Mouse (Mus musculus): Measurements from ENCODE around the gene Plcb4. TPM values are rescaled to one million over a fixed set of nuclear protein-coding genes. Genes with fewer than 3 reads are reported as not detected.

Plcb4 gene
- 10 to 100 TPM; 45.4 to 54.8 TPM for total RNA-seq (2021)
- long read RNA-seq, experiment 1, partial matches to known transcripts, result 6 of 15 reads
- long read RNA-seq, experiment 1, other reads (novel, unspliced or antisense), result 9 of 15 reads
- long read RNA-seq, experiment 2, partial matches to known transcripts, result 3 of 14 reads
- long read RNA-seq, experiment 2, other reads (novel, unspliced or antisense), result 11 of 14 reads

DNA sequence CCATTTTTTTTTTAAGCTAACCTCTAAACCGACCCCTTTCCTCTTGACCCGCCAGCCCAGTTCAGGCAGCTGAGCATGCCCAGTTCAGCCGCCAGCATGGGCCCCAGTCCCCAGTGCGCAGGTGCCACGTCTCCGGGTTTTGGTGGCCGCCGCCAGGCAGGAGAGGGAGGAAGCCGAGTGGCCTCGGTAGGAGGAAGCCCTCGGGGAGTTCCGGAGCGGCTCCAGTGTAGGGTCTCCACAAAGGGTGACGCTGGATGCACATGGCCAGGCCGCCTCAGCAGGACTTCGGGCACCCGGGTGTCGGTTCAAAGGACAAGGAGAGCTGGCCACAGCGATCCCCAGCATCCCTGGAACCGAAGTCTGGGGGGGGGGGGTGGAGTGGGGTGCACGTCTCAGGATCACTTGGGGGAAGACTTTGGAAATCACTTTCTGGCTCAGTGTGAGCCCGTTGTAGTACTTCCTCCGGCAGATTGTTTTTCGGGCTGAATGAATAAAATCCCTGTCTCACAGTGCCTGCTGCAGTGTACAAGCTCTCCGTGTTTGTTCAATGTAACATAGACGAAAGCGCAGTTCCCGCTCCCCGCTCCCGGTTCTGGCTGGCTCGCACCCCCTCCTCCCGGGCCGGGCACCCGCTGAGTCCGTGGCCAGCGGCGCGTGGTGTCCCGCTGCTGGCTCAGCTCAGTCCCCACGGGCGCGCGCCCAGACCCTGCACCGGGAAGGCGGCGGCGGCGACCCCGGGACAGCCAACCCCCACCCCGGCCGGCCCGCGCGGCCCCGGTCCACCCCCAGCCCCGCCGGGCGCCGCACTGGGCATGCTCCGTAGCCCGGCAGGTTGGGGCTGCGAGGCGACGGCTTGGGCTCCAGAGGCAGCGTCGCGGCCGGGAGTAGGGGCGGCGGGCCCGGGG is at the start of gene Plcb4:
TSS of gene Plcb4 (plus strand) at position 526 of the 905 bp plus-strand sequence.
- intact Hi-C loops (cut with DNase I), result loop anchor here (2.0 kb wide), 1 partner anchor 220 kb away; no protein-coding TSS in a partner anchor
- DNase-seq (ENCODE audit: low spot score in 2 of 2), result peak; percentile 75 to 76

DNA sequence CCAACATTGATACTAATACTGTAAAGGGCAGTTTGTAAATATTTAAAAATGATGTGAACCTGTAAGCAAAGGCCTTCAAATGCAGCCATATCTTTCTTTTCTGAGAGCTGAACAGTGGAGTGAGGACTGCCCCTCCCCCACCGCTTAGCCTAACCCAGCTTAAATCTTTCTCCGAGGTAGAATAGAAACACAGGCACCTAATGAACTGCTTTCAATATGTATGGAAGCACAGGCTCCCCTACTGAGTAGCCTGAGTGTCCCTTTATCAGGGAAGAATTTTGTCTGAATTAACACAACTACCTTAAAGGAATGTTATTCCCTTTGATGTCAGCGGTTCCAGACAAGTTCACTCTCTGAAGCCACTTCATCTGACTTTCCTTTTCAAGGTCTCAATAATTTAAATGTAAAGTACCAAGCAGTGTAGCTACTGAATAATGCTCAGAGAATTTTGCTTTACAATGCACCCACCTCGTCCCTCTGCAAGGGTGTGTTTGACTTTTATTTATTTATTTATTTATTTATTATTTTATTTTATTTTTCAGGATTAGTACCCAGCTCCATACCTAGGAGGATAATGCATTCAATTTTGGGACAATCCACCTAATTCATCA is 44.1 kb upstream of the Plcb4 start:
- intact Hi-C loops (cut with DNase I), result no loop called here

GRCm38 (mm10) chr2:135616090-135616489 is 42.7 kb upstream of the Plcb4 start:
- intact Hi-C loops (cut with DNase I), result no loop called here
- DNase-seq (ENCODE audit: low spot score in 2 of 2), result no peak

More for the DNA sequence above, 44.1 kb upstream of the Plcb4 start:
- DNase-seq (ENCODE audit: low spot score in 2 of 2), result no peak

DNA sequence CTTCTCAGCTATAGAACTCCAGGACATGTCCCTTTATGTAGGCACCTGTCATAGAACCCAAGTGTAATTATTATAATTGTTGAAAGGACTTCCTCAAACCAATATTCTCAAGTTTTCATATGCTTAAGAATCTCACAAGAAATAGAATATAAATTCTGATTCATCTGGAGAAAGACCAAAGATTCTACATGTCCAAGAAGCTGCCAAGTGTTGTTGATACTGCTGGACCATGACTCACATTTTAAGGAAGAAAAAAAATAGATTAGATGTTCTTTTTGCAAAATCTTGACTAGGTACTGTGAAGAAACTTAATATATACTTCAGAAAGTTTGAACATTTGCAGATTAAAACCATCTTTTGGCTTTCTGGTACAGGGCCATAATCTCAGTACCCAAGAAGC is 40.3 kb upstream of the Plcb4 start:
- intact Hi-C loops (cut with DNase I), result no loop called here
- no peak for DNase-seq (ENCODE audit: low spot score in 2 of 2)

DNA sequence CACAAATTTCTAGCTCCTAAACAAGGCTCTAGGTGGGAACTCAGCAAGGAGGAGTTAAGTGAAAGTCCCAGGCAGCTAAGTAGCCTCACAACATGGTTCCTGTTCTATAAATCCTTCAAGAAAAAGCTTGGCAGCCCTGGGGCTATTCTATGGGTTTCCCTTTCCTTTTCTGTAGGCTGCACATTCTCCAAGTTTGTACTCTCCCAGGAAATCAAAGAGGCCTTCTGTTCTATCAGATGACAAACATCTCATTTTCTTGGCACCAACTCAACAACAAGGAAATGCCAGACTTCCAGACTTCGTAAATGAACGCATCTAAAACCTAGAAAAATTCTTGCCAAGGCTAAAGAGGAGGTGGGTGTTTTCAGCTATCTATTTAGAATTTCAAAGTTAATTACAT is 38.9 kb upstream of the Plcb4 start:
- intact Hi-C loops (cut with DNase I), result no loop called here
- DNase-seq (ENCODE audit: low spot score in 2 of 2), result peak; percentile 5 to 42

DNA sequence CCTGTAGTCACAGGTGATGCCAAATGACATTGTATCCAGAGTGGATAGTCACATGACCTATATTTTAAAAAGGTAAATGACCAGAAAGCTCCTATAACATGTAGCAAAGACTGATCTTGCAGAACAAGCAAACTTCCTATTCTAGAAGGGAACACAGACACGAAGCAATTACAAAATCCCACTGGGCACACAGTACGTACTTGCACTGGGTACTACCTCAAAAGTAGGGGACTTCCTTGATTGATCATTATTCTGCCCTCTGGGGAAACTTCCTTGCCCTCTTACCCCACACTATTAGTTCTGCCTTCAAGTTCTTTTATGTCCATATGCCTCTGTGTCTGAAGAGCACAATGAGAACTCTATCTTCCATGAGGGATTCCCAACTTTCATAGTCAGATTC is 31.0 kb upstream of the Plcb4 start:
- intact Hi-C loops (cut with DNase I), result no loop called here

GRCm38 (mm10) chr2:135637227-135637626 is 21.6 kb upstream of the Plcb4 start:
- intact Hi-C loops (cut with DNase I), result no loop called here
- DNase-seq (ENCODE audit: low spot score in 2 of 2), result no peak

More for the DNA sequence above, 31.0 kb upstream of the Plcb4 start:
- no peak for DNase-seq (ENCODE audit: low spot score in 2 of 2)

DNA sequence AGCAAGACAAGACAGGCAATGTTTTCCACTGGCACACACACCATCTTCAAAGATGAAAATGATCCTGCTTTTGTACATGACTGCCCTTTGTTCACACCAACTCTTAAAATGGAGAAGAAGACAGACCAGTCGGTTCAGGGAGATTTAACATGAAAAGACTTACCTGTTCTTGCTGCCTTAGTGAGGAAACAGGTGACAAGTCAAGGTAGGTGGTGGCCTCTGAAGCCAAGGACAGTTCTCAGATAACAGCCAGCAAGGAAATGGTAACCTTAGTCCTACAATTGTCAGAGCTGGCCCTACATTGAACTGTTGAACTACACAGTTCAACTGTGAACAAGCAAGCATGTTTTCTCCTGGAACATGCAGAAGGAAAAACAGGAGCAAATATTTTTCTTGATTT is 17.8 kb upstream of the Plcb4 start:
- DNase-seq (ENCODE audit: low spot score in 2 of 2), result no peak
- intact Hi-C loops (cut with DNase I), result no loop called here

DNA sequence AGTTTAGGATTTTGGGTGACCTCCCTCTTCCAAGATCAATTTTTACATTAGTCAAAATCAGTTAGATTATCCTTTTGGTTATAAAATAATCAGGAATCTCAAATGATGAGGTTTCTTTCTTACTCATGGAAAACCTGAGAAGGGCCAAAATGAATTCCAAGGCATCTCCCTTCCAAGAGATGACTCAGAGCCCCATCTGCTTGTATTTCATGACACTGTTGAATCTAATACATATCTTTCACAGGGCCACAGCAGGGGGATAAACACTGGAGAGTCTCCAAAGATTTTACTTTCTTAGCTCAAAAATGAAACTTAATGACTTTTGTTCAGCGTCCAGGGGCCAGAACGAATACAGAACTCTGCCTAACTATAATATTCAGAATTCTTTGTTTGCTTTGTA is 17.2 kb upstream of the Plcb4 start:
- intact Hi-C loops (cut with DNase I), result no loop called here
- DNase-seq (ENCODE audit: low spot score in 2 of 2), result no peak

DNA sequence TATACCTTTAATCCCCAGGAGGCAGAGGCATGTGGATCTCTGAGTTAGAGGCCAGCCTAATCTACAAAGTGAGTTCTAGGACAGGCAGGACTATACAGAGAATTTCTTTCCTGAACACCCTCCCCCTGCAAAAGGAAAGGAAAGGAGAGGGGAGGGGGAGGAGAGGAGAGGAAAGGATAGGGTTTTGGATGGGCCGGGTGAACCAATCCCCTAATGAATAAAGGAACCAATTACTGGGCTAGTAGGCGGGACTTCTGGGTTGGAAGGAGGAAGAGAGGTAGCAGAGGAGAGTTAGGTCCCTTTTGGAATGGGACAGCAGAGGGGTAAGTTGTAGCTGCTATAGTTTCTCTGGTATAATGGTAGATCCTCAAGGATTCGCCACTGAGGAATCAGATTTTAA is 12.6 kb upstream of the Plcb4 start:
- intact Hi-C loops (cut with DNase I), result no loop called here

GRCm38 (mm10) chr2:135646654-135647053 is 12.2 kb upstream of the Plcb4 start:
- intact Hi-C loops (cut with DNase I), result no loop called here
- no peak for DNase-seq (ENCODE audit: low spot score in 2 of 2)

More for the DNA sequence above, 12.6 kb upstream of the Plcb4 start:
- no peak for DNase-seq (ENCODE audit: low spot score in 2 of 2)

- intact Hi-C loops (cut with DNase I), result no loop called here
- no peak for DNase-seq (ENCODE audit: low spot score in 2 of 2)
Measured at GRCm38 (mm10) chr2:135647985-135648384, 10.8 kb upstream of the Plcb4 start.

GRCm38 (mm10) chr2:135650885-135651284 is 7.9 kb upstream of the Plcb4 start:
- intact Hi-C loops (cut with DNase I), result no loop called here
- no peak for DNase-seq (ENCODE audit: low spot score in 2 of 2)

- intact Hi-C loops (cut with DNase I), result no loop called here
- DNase-seq (ENCODE audit: low spot score in 2 of 2), result no peak
Measured at GRCm38 (mm10) chr2:135652040-135652439, 6.8 kb upstream of the Plcb4 start.

- intact Hi-C loops (cut with DNase I), result no loop called here
- DNase-seq (ENCODE audit: low spot score in 2 of 2), result no peak
Measured at GRCm38 (mm10) chr2:135652451-135652850, 6.4 kb upstream of the Plcb4 start.

GRCm38 (mm10) chr2:135655948-135656347 is 2.9 kb upstream of the Plcb4 start:
- DNase-seq (ENCODE audit: low spot score in 2 of 2), result no peak
- intact Hi-C loops (cut with DNase I), result no loop called here

DNA sequence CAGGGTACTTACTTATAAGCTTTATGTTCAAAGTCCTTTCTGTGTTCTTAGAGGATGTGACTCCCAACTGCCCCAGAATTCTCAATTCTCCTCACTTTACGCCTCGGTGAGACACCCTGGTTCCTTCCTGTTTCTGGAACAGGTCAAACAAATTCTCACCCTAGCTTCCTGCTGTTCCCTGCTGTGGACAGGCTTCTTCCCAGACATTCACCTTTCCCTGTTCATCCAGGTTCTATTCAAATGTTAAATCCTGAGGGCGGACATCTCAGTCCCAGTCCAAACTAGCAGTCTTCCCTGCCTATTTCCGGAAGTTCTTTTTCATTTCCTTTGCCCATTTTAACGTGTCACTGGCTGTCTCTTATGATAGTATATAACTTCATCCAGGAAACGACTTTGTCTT is 2.2 kb upstream of the Plcb4 start:
- DNase-seq (ENCODE audit: low spot score in 2 of 2), result no peak
- intact Hi-C loops (cut with DNase I), result no loop called here

DNA sequence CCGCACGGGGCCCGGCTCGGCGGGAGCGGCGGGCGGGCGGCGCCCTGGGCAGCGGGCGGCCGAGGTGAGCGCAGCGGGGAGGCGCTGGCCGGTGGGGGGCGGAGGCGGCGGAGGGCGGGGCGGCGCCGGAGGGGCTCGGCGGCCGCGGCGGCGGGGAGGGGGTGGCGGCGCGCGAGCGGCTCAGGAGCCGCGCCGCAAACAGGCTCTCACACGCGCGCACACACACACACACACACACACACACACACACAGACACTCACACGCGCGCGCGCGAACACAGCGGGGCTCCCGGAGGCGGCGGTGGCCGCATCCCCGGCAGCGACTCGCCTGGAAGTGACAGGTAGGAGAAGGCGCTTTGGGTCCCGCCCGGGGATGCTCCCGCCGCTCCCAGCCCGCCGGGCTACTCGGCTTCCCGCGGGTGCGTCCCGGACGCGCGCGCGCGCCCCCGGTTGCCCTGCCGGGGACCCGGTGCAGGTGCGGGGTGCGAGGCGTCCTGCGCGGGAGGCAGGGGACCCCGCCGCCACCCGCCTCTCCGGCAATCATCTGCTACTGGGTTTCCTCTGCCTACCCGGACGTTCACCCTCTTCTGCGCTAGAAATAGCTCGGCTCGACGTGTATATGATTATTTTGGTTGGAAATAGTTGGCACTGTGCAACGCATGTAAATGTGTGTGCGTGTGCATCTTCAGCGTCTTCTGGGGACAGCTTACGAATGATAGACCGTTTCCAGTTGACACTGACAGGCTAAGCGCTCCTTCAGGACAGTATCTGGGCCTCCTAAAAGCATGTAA is 775 bp downstream of the Plcb4 start:
- intact Hi-C loops (cut with DNase I), result loop anchor here (2.0 kb wide), 1 partner anchor 221 kb away; no protein-coding TSS in a partner anchor
- peak; percentile 34 to 51 for DNase-seq (ENCODE audit: low spot score in 2 of 2)

DNA sequence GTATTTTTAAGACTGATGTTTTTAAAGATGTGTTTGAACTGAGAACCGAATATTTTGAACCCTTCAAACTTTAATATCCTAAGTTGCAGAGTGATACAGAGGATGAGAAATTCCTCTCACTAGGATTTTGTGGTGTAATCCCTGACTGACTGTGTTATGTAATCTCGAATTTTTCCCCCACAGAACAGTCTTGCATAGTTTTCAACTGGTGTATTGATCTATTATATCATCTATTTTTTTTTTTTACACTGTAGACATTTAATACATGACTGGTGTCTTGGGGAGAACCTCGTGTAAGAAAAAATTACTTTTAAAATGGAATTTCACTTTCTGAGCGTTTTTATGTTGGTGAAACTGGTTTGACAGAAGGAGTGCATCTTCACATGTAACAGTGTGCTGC is 2.0 kb downstream of the Plcb4 start:
- intact Hi-C loops (cut with DNase I), result no loop called here
- no peak for DNase-seq (ENCODE audit: low spot score in 2 of 2)

- no peak for DNase-seq (ENCODE audit: low spot score in 2 of 2)
- intact Hi-C loops (cut with DNase I), result no loop called here
Measured at GRCm38 (mm10) chr2:135663785-135664184, 5.0 kb downstream of the Plcb4 start.

All from left cerebral cortex, postnatal 14 days (tissue).